Mouse (Mus musculus): ENCODE data around the gene Rras2. TPM values are rescaled to one million over a fixed set of nuclear protein-coding genes. Genes with fewer than 3 reads are reported as not detected.

The Rras2 gene
- polyA plus RNA-seq, 1 experiment from 2014 or later: 20.4 TPM

DNA sequence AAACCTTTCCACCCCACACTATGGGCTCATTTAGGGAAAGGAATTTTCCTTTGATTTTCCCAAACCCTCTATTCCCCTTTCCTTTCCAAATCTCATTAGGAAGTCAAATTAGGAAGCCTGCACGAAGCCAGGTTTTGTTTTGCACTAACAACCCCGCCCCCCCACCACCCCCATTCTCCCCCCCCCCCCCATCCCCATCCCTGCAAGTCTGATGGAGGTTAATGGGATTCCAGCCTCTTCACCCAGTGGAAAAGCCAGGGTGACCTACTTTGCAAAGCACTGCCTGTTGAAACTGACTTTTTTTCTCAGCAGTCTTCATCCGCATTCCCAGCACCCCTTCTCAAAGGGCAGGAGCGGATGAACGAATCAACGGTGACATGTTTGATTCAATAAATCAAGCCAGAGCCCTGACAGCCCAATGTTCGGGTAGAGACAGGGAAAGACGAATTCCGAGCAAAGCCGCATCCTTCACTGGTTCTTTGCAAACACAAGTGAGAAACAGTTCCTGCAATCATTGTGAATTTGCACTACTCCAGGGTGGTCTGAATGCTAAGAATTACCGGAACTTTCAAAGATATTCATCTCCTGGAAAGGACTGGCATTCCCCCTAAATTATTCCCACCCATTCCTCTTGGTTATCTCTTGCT, 97.4 kb downstream of the Rras2 start:
- H3K27me3 ChIP-seq (replicated peaks; ENCODE audit: control insufficient read depth, insufficient read depth, low read length): no peaks in the 10 kb centered on the region; the same call in 1 of the 2 replicates
- H3K4me3 ChIP-seq (ENCODE audit: low read depth, low read length): peak overlapping the region; percentile 56
- DNase-seq (ENCODE audit: low spot score): peak; percentile 41
- no peaks in the 10 kb centered on the region for H3K9me3 ChIP-seq (ENCODE audit: control insufficient read depth, low read length)
- H3K4me2 ChIP-seq: peak overlapping the region; percentile 75
- peak; percentile 2; the same call in 1 of the 2 replicates for ATAC-seq (replicated peaks; ENCODE audit: low FRiP score)
- 8% methylated on average over 10 of the region's 11 CpGs for WGBS
- no peaks in the 10 kb centered on the region for H3K36me3 ChIP-seq (ENCODE audit: control insufficient read depth, insufficient read depth, low read length)
- no peak overlapping the region for H3K27ac ChIP-seq (ENCODE audit: low read depth, low read length)
- peak overlapping the region; percentile 60 for H3K9ac ChIP-seq (ENCODE audit: low read depth, low read length)
- no peaks in the 10 kb centered on the region; the same call in 1 of the 2 replicates for H3K4me1 ChIP-seq (replicated peaks; ENCODE audit: control insufficient read depth, insufficient read depth, low read length)

DNA sequence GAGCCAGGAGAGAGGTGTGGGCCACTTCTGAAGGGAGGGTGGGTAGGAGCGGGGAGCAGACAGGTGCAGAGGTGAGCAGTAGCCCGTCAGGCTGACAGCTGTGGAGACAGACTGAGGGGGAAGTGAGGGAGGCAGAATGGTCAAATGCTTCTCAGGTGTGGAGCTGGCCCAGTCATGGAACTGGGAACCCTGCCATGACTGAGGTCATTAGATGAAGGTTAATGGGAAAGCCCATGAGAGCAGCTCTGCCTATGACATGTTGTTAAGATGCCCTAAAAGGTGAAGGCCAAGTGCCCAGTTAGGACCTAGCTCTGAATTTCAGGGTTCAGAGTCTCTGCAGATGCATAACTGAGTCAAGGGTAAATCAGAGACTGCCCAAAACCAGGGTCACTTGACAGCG, 98.7 kb downstream of the Rras2 start:
- Histone ChIP-seq H3K4me3 (ENCODE audit: low read depth, low read length) (no peak overlapping the region), H3K9ac (ENCODE audit: low read depth, low read length) (no peak overlapping the region), H3K4me1 (replicated peaks; ENCODE audit: control insufficient read depth, insufficient read depth, low read length) (no peaks in the 10 kb centered on the region; the same call in 1 of the 2 replicates), H3K27ac (ENCODE audit: low read depth, low read length) (no peak overlapping the region), H3K9me3 (ENCODE audit: control insufficient read depth, low read length) (no peaks in the 10 kb centered on the region), H3K36me3 (ENCODE audit: control insufficient read depth, insufficient read depth, low read length) (no peaks in the 10 kb centered on the region), H3K4me2 (no peak overlapping the region), H3K27me3 (replicated peaks; ENCODE audit: control insufficient read depth, insufficient read depth, low read length) (no peaks in the 10 kb centered on the region; the same call in 1 of the 2 replicates)
- DNase-seq (ENCODE audit: low spot score): no peak
- no peak for ATAC-seq (replicated peaks; ENCODE audit: low FRiP score)
- WGBS: 76% methylated on average over 3 of the region's 3 CpGs

DNA sequence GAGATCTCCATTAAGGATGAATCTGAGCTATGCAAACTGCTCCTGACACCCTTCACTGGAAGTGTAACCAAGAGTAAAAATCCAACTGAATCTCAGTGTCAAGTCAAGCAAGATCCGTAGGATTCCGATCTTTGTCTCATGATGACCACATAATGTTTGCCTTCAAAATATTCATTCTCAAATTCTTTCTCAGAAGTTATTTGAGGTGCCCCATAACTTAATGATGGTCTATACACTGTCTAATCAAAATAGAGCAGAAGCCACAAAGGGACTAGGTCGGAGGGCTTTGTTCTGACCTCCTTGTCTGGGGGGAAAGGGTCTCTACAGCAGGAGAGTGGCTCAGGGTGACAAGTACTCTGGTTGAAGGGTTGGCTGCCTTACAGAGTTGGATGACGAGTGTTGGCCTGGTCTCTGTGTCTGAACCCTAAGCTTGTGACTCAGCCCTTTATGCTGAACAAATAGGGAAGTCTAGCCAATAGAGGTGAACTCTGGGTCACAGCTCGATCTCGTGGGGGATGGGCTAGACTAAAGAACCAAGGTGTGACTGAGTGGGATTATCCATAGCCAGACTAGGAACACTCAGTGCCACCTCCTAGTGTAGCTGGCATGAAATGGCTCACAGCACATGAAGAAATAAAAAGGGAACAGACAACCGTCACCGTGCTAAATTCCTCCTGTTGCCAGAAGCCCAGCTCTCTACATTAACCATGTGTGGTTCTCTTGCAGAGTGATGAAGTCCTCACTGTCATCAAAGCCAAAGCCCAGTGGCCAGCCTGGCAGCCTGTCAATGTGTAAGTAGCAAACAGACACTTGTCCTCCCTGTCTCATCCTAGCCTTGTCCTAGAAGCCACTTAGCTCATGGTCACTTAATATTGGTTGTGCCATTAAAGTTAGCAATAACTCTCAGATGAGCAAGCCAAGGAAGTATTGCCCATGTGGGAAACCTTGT, 101.3 kb downstream of the Rras2 start:
- Histone ChIP-seq H3K27me3 (replicated peaks; ENCODE audit: control insufficient read depth, insufficient read depth, low read length) (no peaks in the 10 kb centered on the region; the same call in 1 of the 2 replicates), H3K9ac (ENCODE audit: low read depth, low read length) (no peak overlapping the region), H3K27ac (ENCODE audit: low read depth, low read length) (no peak overlapping the region), H3K9me3 (ENCODE audit: control insufficient read depth, low read length) (no peaks in the 10 kb centered on the region), H3K4me1 (replicated peaks; ENCODE audit: control insufficient read depth, insufficient read depth, low read length) (no peaks in the 10 kb centered on the region; the same call in 1 of the 2 replicates), H3K4me3 (ENCODE audit: low read depth, low read length) (no peak overlapping the region), H3K4me2 (no peak overlapping the region), H3K36me3 (ENCODE audit: control insufficient read depth, insufficient read depth, low read length) (no peaks in the 10 kb centered on the region)
- DNase-seq (ENCODE audit: low spot score) (no peak), ATAC-seq (replicated peaks; ENCODE audit: low FRiP score) (no peak)
- 74% methylated on average over 8 of the region's 8 CpGs for WGBS

DNA sequence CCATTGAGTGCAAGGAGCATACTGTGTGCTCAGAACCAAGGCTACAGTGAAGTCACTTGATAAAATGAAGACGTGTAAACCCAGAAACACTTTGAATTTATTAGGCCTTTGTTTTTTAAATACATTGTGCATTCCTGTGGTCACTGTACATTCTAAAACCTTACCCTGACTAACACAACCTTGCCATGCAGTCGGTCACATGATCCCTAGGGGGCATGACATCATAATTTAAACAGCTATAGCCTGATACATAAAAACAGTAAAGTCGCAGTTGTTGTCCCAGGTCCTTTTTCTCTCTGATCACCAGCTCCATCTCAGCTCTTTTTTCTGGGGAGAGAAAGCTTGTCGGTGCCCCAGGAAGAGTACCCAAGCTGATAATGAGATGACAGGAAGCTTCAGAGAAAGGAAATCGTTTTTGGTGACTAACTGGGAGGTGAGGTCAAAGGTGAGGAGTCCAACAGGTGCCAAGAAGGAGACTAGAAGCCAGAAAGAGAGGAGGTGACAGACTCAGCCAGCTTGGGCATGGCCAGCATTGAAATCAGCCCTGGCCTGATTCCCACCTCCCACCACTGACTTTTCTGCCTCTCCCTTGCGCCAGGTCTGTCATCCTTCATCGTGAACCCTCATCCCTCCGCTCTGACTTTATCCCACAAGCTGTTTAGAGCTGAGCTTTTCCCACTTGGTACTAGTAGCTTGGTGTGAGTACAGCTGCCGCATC, 105.7 kb downstream of the Rras2 start:
- 56% methylated on average over 9 of the region's 9 CpGs for WGBS
- no peak overlapping the region for H3K4me2 ChIP-seq
- no peaks in the 10 kb centered on the region for H3K4me1 ChIP-seq (replicated peaks; ENCODE audit: control insufficient read depth, insufficient read depth, low read length)
- no peak overlapping the region for H3K27ac ChIP-seq (ENCODE audit: low read depth, low read length)
- H3K4me3 ChIP-seq (ENCODE audit: low read depth, low read length): no peak overlapping the region
- no peaks in the 10 kb centered on the region for H3K9me3 ChIP-seq (ENCODE audit: control insufficient read depth, low read length)
- H3K36me3 ChIP-seq (ENCODE audit: control insufficient read depth, insufficient read depth, low read length): no peaks in the 10 kb centered on the region
- ATAC-seq (replicated peaks; ENCODE audit: low FRiP score) (no peak), DNase-seq (ENCODE audit: low spot score) (no peak)
- no peaks in the 10 kb centered on the region for H3K27me3 ChIP-seq (replicated peaks; ENCODE audit: control insufficient read depth, insufficient read depth, low read length)
- no peak overlapping the region for H3K9ac ChIP-seq (ENCODE audit: low read depth, low read length)

DNA sequence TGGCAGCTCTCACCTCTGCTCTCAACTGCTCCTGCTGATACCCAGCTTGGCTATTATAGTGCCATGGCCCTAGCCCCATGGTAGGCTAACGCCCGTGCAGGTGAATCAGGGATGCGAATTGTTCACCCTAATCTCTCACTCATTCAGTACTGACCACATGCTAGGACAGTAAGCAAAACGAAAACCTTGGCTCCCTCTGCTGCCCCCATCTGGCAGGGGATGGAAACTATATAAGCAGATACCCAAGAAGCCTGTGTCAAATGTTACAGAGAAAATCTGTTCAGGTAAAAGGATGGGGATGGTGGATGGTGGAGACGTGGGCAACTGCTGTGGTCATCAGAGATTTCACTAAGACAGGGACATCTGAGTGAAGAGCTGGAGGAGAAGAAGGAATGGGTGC, 110.0 kb downstream of the Rras2 start:
- Histone ChIP-seq H3K4me3 (ENCODE audit: low read depth, low read length) (no peak overlapping the region), H3K27me3 (replicated peaks; ENCODE audit: control insufficient read depth, insufficient read depth, low read length) (0 out of 2 replicates have a peak, but pooled peaks cover 3% of the 10 kb centered on the region), H3K9ac (ENCODE audit: low read depth, low read length) (no peak overlapping the region), H3K27ac (ENCODE audit: low read depth, low read length) (no peak overlapping the region), H3K4me2 (no peak overlapping the region), H3K4me1 (replicated peaks; ENCODE audit: control insufficient read depth, insufficient read depth, low read length) (no peaks in the 10 kb centered on the region), H3K36me3 (ENCODE audit: control insufficient read depth, insufficient read depth, low read length) (no peaks in the 10 kb centered on the region), H3K9me3 (ENCODE audit: control insufficient read depth, low read length) (no peaks in the 10 kb centered on the region)
- ATAC-seq (replicated peaks; ENCODE audit: low FRiP score) (no peak), DNase-seq (ENCODE audit: low spot score) (no peak)
- WGBS: 59% methylated on average over 5 of the region's 5 CpGs

DNA sequence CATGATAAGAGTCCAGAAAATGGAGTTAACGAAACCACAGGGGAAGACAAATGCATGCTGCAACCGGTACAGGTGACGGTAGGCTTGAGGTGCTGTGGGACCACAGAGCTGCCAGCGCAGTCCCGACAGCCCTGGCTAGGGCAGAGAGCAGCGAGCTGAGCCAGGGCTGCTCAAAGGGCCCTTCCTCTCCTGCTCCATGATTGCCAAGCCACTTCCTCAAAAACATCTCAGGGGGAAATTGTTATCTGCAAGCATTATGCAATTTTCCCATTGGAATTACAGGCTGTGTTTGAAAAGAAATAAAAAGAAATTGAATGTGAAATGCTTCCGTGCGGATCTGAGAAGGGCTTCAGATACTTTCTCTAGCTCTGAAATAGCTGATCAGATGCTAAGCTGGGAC, 111.1 kb downstream of the Rras2 start:
- WGBS: 75% methylated on average over 8 of the region's 8 CpGs
- no peak overlapping the region for H3K9ac ChIP-seq (ENCODE audit: low read depth, low read length)
- no peak overlapping the region for H3K4me3 ChIP-seq (ENCODE audit: low read depth, low read length)
- H3K9me3 ChIP-seq (ENCODE audit: control insufficient read depth, low read length): no peaks in the 10 kb centered on the region
- H3K27ac ChIP-seq (ENCODE audit: low read depth, low read length): no peak overlapping the region
- 0 out of 2 replicates have a peak, but pooled peaks cover 3% of the 10 kb centered on the region for H3K27me3 ChIP-seq (replicated peaks; ENCODE audit: control insufficient read depth, insufficient read depth, low read length)
- no peak for ATAC-seq (replicated peaks; ENCODE audit: low FRiP score)
- no peaks in the 10 kb centered on the region for H3K36me3 ChIP-seq (ENCODE audit: control insufficient read depth, insufficient read depth, low read length)
- no peaks in the 10 kb centered on the region for H3K4me1 ChIP-seq (replicated peaks; ENCODE audit: control insufficient read depth, insufficient read depth, low read length)
- no peak for DNase-seq (ENCODE audit: low spot score)
- H3K4me2 ChIP-seq: no peak overlapping the region

DNA sequence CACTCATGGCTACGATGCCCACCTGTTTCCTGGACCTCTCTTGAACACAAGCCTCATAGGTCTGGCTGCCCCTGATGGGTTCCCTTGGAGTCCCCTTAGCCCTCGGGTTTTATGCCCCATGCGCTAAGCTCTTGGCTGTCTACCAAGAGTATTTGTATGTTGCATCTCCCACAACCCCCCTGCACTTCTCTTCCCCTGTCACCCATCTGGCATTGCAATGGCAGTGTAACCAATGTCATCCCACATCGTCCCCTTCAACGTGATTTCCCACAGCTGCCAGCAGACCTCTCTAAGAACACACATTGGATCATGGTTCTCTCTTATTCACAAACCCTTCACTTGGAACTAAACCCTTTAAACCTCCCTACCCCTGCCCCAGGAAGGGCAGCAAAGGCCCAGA, 112.1 kb downstream of the Rras2 start:
- Histone ChIP-seq H3K4me1 (replicated peaks; ENCODE audit: control insufficient read depth, insufficient read depth, low read length) (no peaks in the 10 kb centered on the region), H3K36me3 (ENCODE audit: control insufficient read depth, insufficient read depth, low read length) (no peaks in the 10 kb centered on the region), H3K27ac (ENCODE audit: low read depth, low read length) (no peak overlapping the region), H3K27me3 (replicated peaks; ENCODE audit: control insufficient read depth, insufficient read depth, low read length) (0 out of 2 replicates have a peak, but pooled peaks cover 3% of the 10 kb centered on the region), H3K9me3 (ENCODE audit: control insufficient read depth, low read length) (no peaks in the 10 kb centered on the region), H3K4me2 (no peak overlapping the region), H3K4me3 (ENCODE audit: low read depth, low read length) (no peak overlapping the region), H3K9ac (ENCODE audit: low read depth, low read length) (no peak overlapping the region)
- ATAC-seq (replicated peaks; ENCODE audit: low FRiP score) (no peak), DNase-seq (ENCODE audit: low spot score) (no peak)
- 78% methylated on average over 5 of the region's 5 CpGs for WGBS

DNA sequence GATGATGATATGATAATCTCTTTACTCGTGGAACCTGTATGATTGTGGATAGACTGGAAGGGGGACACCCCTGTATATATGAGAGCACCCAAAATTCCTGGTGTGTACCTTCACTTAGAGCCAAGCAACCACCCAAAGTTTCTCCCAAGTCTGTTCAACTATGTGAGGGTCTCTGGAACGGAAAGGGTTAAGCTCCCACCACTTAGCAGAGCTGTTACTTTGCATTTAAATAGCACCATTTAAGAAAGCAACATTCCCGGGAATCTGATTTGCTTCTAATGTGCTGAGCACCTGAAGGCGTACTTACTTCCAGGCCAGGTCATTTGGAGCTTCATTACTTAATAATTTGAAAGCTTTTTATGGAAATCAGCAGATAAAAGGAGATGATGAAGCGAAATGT, 113.4 kb downstream of the Rras2 start:
- WGBS: 21% methylated on average over 5 of the region's 5 CpGs
- no peak overlapping the region for H3K9ac ChIP-seq (ENCODE audit: low read depth, low read length)
- no peaks in the 10 kb centered on the region for H3K9me3 ChIP-seq (ENCODE audit: control insufficient read depth, low read length)
- no peaks in the 10 kb centered on the region for H3K4me1 ChIP-seq (replicated peaks; ENCODE audit: control insufficient read depth, insufficient read depth, low read length)
- DNase-seq (ENCODE audit: low spot score): no peak
- ATAC-seq (replicated peaks; ENCODE audit: low FRiP score): no peak
- no peak overlapping the region for H3K4me2 ChIP-seq
- no peak overlapping the region for H3K27ac ChIP-seq (ENCODE audit: low read depth, low read length)
- no peak overlapping the region for H3K4me3 ChIP-seq (ENCODE audit: low read depth, low read length)
- 0 out of 2 replicates have a peak, but pooled peaks cover 3% of the 10 kb centered on the region for H3K27me3 ChIP-seq (replicated peaks; ENCODE audit: control insufficient read depth, insufficient read depth, low read length)
- no peaks in the 10 kb centered on the region for H3K36me3 ChIP-seq (ENCODE audit: control insufficient read depth, insufficient read depth, low read length)
